Mouse (Mus musculus) olfactory bulb, adult 2 months (tissue): ENCODE measurements at regions not wholly inside any gene's neighbourhood (a gene's known extent, or its start where the extent isn't known, plus 50 kb on each side); places are given as distances from the start of the nearest gene placed in this dataset.

Experiments used
- CTCF ChIP-seq: fragments of 200-500 bp; IDR thresholded peaks from 2 replicates; pipeline ENCODE4 v1.5.1; 2012; ENCODE audit warnings: low read depth, mild to moderate bottlenecking, low read length, moderate library complexity; ENCODE audit not compliant: insufficient read depth
- POLR2A ChIP-seq: fragments of 200-500 bp; IDR thresholded peaks from 2 replicates; pipeline ENCODE4 v1.6.1; 2012; ENCODE audit warnings: mild to moderate bottlenecking, low read depth, low read length, moderate library complexity; ENCODE audit not compliant: insufficient read depth

GRCm38 (mm10) chr2:117017921-117018651 lies 103.1 kb upstream of the Spred1 start:
- TF ChIP-seq CTCF (no peak), POLR2A (no peak)
